Mouse (Mus musculus): ENCODE data around the gene Muc1. TPM values are rescaled to one million over a fixed set of nuclear protein-coding genes. Genes with fewer than 3 reads are reported as not detected.

Gene Muc1
- total RNA-seq (2021): under 1 TPM; 0.22 to 0.39 TPM

DNA sequence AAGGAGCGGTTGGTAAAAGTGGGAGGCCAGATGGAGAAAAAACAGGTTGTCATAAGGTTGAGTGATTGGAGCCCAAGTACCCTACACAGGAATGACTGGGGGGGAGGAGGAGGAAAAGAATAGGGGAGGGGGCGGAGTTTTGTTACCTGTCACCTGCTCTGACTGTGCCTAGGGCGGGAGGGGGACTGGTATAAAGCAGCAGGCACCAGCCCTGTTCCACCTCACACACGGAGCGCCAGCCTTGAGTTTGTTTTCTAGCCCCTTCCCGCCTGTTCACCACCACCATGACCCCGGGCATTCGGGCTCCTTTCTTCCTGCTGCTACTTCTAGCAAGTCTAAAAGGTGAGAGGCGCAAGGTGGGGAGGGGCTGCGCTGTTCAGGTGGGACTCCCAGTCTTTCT lies at the start of gene Muc1:
TSS of gene Muc1 (plus strand) at position 222 of the 400 bp plus-strand sequence.
- no peak for DNase-seq (ENCODE audit: low spot score)
- intact Hi-C loops (cut with DNase I): no loop called here

GRCm38 (mm10) chr3:89181749-89182500 lies 46.9 kb upstream of the Muc1 start:
- no peak for DNase-seq (ENCODE audit: low spot score)
- intact Hi-C loops (cut with DNase I): no loop called here

DNA sequence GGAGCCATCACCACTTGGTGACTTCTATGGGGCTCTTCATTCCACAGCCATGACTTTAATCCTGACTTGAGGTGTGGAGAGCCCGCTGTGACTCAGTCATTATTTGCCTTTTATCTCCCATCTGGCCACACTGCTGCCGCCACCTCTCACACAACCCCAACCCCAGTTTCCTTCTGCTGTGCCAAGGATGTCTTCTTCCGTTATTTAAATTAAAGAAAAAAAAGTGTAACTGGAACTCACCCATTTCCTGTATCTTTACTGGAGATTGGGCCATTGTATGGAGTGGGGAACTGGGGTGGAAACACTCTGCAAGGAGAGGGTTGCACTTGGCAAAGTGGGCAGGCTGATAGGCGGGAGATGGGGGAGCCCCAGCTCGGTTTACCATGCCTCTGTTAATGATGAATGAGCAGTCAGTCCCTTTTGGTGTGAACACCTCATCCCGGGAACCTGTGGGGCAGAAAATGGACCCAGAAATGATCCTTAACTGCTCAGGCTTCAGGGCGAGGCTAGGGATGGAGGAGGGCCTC lies 46.3 kb upstream of the Muc1 start:
- no peak for DNase-seq (ENCODE audit: low spot score)
- intact Hi-C loops (cut with DNase I): no loop called here

GRCm38 (mm10) chr3:89183058-89183958 lies 45.5 kb upstream of the Muc1 start, which contains the start of gene Fam189b:
Gene Fam189b (plus strand): TSS chr3:89183143.
- intact Hi-C loops (cut with DNase I): no loop called here
- DNase-seq (ENCODE audit: low spot score): peak; percentile 75

DNA sequence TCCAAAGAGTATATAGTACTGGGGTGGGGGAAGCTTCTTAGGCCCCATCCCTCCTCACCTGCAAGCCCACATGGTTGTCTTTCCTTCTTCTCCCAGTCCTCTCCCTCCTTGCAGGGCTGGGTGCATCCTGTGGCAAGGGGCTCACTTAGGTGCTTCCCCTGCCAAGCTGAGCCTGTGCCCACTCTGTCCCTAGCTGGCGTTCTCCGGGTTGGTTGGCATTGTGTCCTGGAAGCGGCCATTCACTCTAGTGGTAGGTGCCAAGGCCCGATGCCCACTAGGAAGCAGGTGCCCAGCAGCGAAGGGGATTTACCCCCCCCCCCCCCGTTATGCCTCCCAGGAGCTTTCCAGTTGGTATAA lies 44.9 kb upstream of the Muc1 start:
- DNase-seq (ENCODE audit: low spot score): no peak
- intact Hi-C loops (cut with DNase I): no loop called here

GRCm38 (mm10) chr3:89187197-89187596 lies 41.7 kb upstream of the Muc1 start:
- intact Hi-C loops (cut with DNase I): no loop called here

GRCm38 (mm10) chr3:89187690-89188477 lies 41.0 kb upstream of the Muc1 start:
- no peak for DNase-seq (ENCODE audit: low spot score)
- intact Hi-C loops (cut with DNase I): no loop called here

More at GRCm38 (mm10) chr3:89187197-89187596, 41.7 kb upstream of the Muc1 start:
- no peak for DNase-seq (ENCODE audit: low spot score)

DNA sequence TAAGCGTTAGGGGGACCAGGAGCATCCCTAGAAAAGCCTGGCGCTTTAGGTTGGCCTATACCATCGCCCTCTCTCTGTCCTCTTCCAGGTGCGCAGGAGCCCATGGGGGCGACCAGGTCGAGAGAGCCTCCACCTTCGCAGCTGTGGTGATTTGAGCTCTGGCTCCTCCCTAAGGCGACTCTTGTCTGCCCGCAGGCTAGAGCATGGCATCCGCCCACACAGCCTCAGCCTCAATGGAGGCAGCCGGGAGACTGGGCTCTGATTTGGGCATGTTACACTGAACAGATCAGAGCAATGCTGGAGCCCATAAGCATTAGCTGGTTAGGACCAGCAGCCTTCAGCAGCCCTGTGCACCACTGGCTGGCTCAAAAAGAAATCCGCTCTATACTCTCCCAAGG lies 40.4 kb upstream of the Muc1 start:
- no peak for DNase-seq (ENCODE audit: low spot score)
- intact Hi-C loops (cut with DNase I): no loop called here

DNA sequence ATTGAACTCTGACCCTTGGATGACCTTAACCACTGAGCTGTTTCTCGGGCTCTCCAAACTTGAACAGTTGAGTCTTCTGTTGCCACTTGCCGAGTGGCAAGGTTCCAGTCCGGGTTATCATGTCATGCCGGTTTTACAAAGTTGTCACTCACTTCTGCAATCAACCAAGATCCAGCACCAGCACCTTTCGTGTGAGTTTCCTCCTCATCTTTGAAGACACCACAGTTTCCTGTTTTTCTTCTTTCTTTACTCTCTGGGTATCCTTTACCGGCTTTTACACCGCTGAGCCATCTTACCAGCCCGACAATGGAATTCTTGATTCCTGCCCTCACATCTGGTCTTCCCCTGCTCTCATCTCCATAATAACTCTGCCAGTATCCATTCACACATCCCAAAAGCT lies 38.4 kb upstream of the Muc1 start:
- intact Hi-C loops (cut with DNase I): no loop called here
- no peak for DNase-seq (ENCODE audit: low spot score)

- DNase-seq (ENCODE audit: low spot score): no peak
Measured at GRCm38 (mm10) chr3:89193351-89193750, 35.5 kb upstream of the Muc1 start.

GRCm38 (mm10) chr3:89193853-89194252 lies 35.0 kb upstream of the Muc1 start:
- DNase-seq (ENCODE audit: low spot score): no peak
- intact Hi-C loops (cut with DNase I): no loop called here

More at GRCm38 (mm10) chr3:89193351-89193750, 35.5 kb upstream of the Muc1 start:
- intact Hi-C loops (cut with DNase I): no loop called here

- DNase-seq (ENCODE audit: low spot score): peak; percentile 79
- intact Hi-C loops (cut with DNase I): loop anchor here (2.0 kb wide), 1 partner anchor 19 kb away; the partner anchor contains the start of gene Thbs3
Measured at GRCm38 (mm10) chr3:89195979-89196877, 32.6 kb upstream of the Muc1 start.

GRCm38 (mm10) chr3:89199839-89200238 lies 29.0 kb upstream of the Muc1 start:
- DNase-seq (ENCODE audit: low spot score): no peak
- intact Hi-C loops (cut with DNase I): no loop called here

DNA sequence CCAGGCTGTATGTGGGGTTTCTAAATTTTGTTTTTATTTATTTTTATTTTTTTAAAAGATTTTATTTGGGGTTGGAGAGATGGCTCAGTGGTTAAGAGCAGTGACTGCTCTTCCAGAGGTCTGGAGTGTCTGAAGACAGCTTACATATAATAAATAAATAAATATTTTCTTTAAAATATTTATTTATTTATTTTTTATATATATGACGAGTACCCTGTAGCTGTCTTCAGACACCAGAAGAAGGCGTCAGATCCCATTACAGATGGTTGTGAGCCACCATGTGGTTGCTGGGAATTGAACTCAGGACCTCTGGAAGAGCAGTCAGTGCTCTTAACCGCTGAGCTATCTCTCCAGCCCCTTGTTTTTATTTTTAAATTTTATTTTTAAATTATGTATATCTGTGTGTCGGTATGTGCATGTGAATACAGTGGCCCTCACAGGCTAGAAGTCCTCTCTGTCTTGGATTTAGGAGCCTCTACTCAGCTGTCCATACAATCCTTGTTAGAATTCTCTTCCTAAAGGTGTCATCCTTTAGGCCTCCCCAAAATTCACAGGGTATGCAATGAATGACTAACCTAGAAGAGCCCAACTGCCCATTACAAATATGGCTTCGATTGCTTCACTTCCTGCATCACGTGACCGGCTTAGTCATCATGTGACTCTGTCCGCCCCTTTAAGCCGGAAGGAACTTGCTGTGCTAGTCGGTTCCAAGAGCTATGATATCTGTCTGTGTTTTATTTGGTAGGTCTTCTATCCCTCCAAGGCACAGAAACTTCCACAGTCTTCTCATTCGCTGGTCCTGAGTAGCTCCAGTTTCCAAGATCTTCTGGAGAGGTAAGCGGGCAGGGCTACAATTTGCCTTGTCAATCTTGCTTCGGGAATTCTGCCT lies 26.4 kb upstream of the Muc1 start, which contains the start of gene Gba:
TSS of gene Gba (plus strand) at position 676 of the 889 bp plus-strand sequence.
- intact Hi-C loops (cut with DNase I): no loop called here

GRCm38 (mm10) chr3:89203142-89203514 lies 25.7 kb upstream of the Muc1 start:
- intact Hi-C loops (cut with DNase I): no loop called here
- no peak for DNase-seq (ENCODE audit: low spot score)

More for the DNA sequence above, 26.4 kb upstream of the Muc1 start, which contains the start of gene Gba:
- peak; percentile 61 for DNase-seq (ENCODE audit: low spot score)

DNA sequence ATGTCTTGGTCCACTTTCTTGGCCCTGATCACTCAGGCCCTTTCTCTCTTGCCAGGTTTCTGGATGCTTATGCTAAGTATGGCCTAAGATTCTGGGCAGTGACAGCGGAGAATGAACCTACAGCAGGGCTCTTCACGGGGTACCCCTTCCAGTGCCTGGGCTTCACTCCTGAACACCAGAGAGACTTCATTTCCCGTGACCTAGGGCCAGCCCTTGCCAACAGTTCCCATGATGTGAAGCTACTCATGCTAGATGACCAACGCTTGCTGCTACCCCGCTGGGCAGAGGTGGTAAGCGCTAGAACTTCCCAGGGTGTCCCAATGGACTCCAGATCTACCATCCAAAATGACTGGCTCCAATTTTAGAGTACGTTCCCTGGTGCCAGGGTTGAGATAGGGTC lies 22.8 kb upstream of the Muc1 start:
- intact Hi-C loops (cut with DNase I): no loop called here
- DNase-seq (ENCODE audit: low spot score): no peak

GRCm38 (mm10) chr3:89206695-89207094 lies 22.2 kb upstream of the Muc1 start:
- intact Hi-C loops (cut with DNase I): no loop called here
- no peak for DNase-seq (ENCODE audit: low spot score)
